Mouse (Mus musculus) 3134 (cell line): Measurements from ENCODE around the gene Glb1l.

ENCODE experiments used
- DNase-seq: peaks from one replicate; pipeline ENCODE4 v3.0.0-alpha.2; 2011; ENCODE audit warnings: low spot score; ENCODE audit not compliant: insufficient read length; ENCODE audit errors: extremely low read depth

Gene Glb1l

GRCm38 (mm10) chr1:75155837-75156236, 54.8 kb downstream of the Glb1l start:
- no peak for DNase-seq

GRCm38 (mm10) chr1:75148727-75149126, 61.9 kb downstream of the Glb1l start:
- no peak for DNase-seq
